In genomic region chr4:140267835-140268234, GRCm38 (mm10) we compare ENCODE assay signal across 28 mouse cellular contexts. TPM values are rescaled to one million over a fixed set of nuclear protein-coding genes. Genes with fewer than 3 reads are reported as not detected.
DNase-seq lines count a peak whose midpoint lies in the region; ATAC-seq and TF ChIP-seq lines count a peak whose summit lies in the region.
"Had no signal": no experiment of that assay in that cellular context is flagged by ENCODE, and none has a peak within 500 bp of the region (broad histone marks: within the 10 kb centered on the region; RNA-seq: fewer than 3 reads in every experiment).

No protein-coding gene starts in this region.

- 75% methylated on average over 9 of the region's 9 CpGs for WGBS in forebrain, embryonic 10.5 days
- WGBS in forebrain, postnatal 0 days, result 26% methylated on average over 9 of the region's 9 CpGs
- 59% methylated on average over 9 of the region's 9 CpGs for WGBS in neural tube, embryonic 15.5 days
- 31% methylated on average over 9 of the region's 9 CpGs for WGBS in midbrain, embryonic 13.5 days
- WGBS in hindbrain, embryonic 11.5 days, result 71% methylated on average over 9 of the region's 9 CpGs

- H3K27ac ChIP-seq in forebrain, embryonic 10.5 days, result peak overlapping the region; percentile 63
- no peak overlapping the region for H3K27ac ChIP-seq in forebrain, postnatal 0 days (ENCODE audit: low read depth, low read length)
- 0 out of 2 replicates have a peak overlapping the region, but pooled peaks have one; percentile 3 for H3K27ac ChIP-seq in neural tube, embryonic 15.5 days (replicated peaks)
- H3K27ac ChIP-seq in midbrain, embryonic 13.5 days, result peak overlapping the region; percentile 51; the same call in 1 of the 2 replicates
- no peak overlapping the region for H3K27ac ChIP-seq in hindbrain, embryonic 11.5 days (ENCODE audit: low read depth, low read length)
- H3K27ac ChIP-seq: embryonic facial prominence, embryonic 12.5 days; heart, embryonic 13.5 days; hindbrain, postnatal 0 days; intestine, embryonic 15.5 days; kidney, postnatal 0 days; liver, embryonic 12.5 days; stomach, embryonic 15.5 days had no signal

- no peaks in the 10 kb centered on the region for H3K36me3 ChIP-seq in forebrain, embryonic 10.5 days (replicated peaks)
- H3K36me3 ChIP-seq in forebrain, postnatal 0 days (ENCODE audit: insufficient read depth), result no peaks in the 10 kb centered on the region
- H3K36me3 ChIP-seq in neural tube, embryonic 15.5 days, result no peaks in the 10 kb centered on the region
- H3K36me3 ChIP-seq in midbrain, embryonic 13.5 days, result no peaks in the 10 kb centered on the region
- no peaks in the 10 kb centered on the region for H3K36me3 ChIP-seq in hindbrain, embryonic 11.5 days (ENCODE audit: control insufficient read depth, insufficient read depth, low read length)
- H3K36me3 ChIP-seq: embryonic facial prominence, embryonic 12.5 days; heart, embryonic 13.5 days; intestine, embryonic 15.5 days; liver, embryonic 12.5 days; stomach, embryonic 15.5 days had no signal

- ATAC-seq in forebrain, postnatal 0 days, result no peak
- ATAC-seq in neural tube, embryonic 15.5 days (ENCODE audit: low FRiP score), result no peak
- ATAC-seq in midbrain, embryonic 13.5 days, result peak; percentile 35; the same call in 1 of the 2 replicates
- no peak for ATAC-seq in hindbrain, embryonic 11.5 days (ENCODE audit: low FRiP score)
- ATAC-seq: hindbrain, postnatal 0 days; intestine, embryonic 15.5 days; liver, embryonic 12.5 days; liver, postnatal 0 days had no signal

- no peak overlapping the region for H3K9ac ChIP-seq in forebrain, postnatal 0 days
- no peak overlapping the region for H3K9ac ChIP-seq in neural tube, embryonic 15.5 days (replicated peaks)
- 0 out of 2 replicates have a peak overlapping the region, but pooled peaks have one; percentile 34 for H3K9ac ChIP-seq in midbrain, embryonic 13.5 days (replicated peaks)
- H3K9ac ChIP-seq in hindbrain, embryonic 11.5 days (ENCODE audit: low read depth, low read length), result no peak overlapping the region
- H3K9ac ChIP-seq: embryonic facial prominence, embryonic 12.5 days; heart, embryonic 13.5 days; intestine, embryonic 15.5 days; liver, embryonic 12.5 days; liver, postnatal 0 days; stomach, embryonic 15.5 days had no signal

- no peak overlapping the region for H3K4me2 ChIP-seq in forebrain, postnatal 0 days (ENCODE audit: low read depth)
- H3K4me2 ChIP-seq in neural tube, embryonic 15.5 days, result no peak overlapping the region
- no peak overlapping the region for H3K4me2 ChIP-seq in midbrain, embryonic 13.5 days (replicated peaks)
- H3K4me2 ChIP-seq in hindbrain, embryonic 11.5 days (replicated peaks; ENCODE audit: low read depth, low read length), result no peak overlapping the region
- H3K4me2 ChIP-seq: embryonic facial prominence, embryonic 12.5 days; heart, embryonic 13.5 days; intestine, embryonic 15.5 days; liver, embryonic 12.5 days; stomach, embryonic 15.5 days had no signal

- peaks cover 8% of the 10 kb centered on the region; the same call in 1 of the 2 replicates for H3K9me3 ChIP-seq in forebrain, embryonic 10.5 days
- no peaks in the 10 kb centered on the region for H3K9me3 ChIP-seq in forebrain, postnatal 0 days (ENCODE audit: low read length)
- H3K9me3 ChIP-seq in neural tube, embryonic 15.5 days (replicated peaks), result no peaks in the 10 kb centered on the region
- H3K9me3 ChIP-seq in midbrain, embryonic 13.5 days, result 0 out of 2 replicates have a peak, but pooled peaks cover 5% of the 10 kb centered on the region
- no peaks in the 10 kb centered on the region for H3K9me3 ChIP-seq in hindbrain, embryonic 11.5 days (ENCODE audit: control insufficient read depth, low read length)
- H3K9me3 ChIP-seq: embryonic facial prominence, embryonic 12.5 days; intestine, embryonic 15.5 days; stomach, embryonic 15.5 days had no signal

- no peak for DNase-seq in forebrain, embryonic 10.5 days (ENCODE audit: extremely low spot score, low spot score)
- no peak for DNase-seq in forebrain, postnatal 0 days
- DNase-seq in neural tube, embryonic 10.5 days (ENCODE audit: extremely low spot score, low spot score), result no peak
- no peak for DNase-seq in hindbrain, embryonic 11.5 days (ENCODE audit: low spot score)
- no peak for DNase-seq in frontal cortex, postnatal 10 days (ENCODE audit: low spot score in 2 of 2)
- DNase-seq: adrenal gland, postnatal 25 days; B cell, adult 2 months; gastrocnemius, postnatal 10 days; heart, postnatal 10 days; kidney, adult 8-10 months; kidney, postnatal 4 days; left cerebral cortex, postnatal 4 days; liver, postnatal 0 days; lung, postnatal 4 days; right cerebral cortex, postnatal 25 days had no signal

- no peak overlapping the region for H3K4me3 ChIP-seq in forebrain, embryonic 10.5 days
- no peak overlapping the region for H3K4me3 ChIP-seq in forebrain, postnatal 0 days (ENCODE audit: low read depth, low read length)
- no peak overlapping the region for H3K4me3 ChIP-seq in neural tube, embryonic 15.5 days (replicated peaks)
- H3K4me3 ChIP-seq in midbrain, embryonic 13.5 days (replicated peaks), result no peak overlapping the region
- no peak overlapping the region for H3K4me3 ChIP-seq in hindbrain, embryonic 11.5 days (ENCODE audit: low read depth, low read length)
- H3K4me3 ChIP-seq: embryonic facial prominence, embryonic 12.5 days; heart, embryonic 13.5 days; intestine, embryonic 15.5 days; liver, embryonic 12.5 days; megakaryocyte, embryonic 14.5 days; stomach, embryonic 15.5 days had no signal

- peaks cover 51% of the 10 kb centered on the region for H3K4me1 ChIP-seq in forebrain, embryonic 10.5 days
- no peaks in the 10 kb centered on the region for H3K4me1 ChIP-seq in forebrain, postnatal 0 days (ENCODE audit: insufficient read depth)
- H3K4me1 ChIP-seq in neural tube, embryonic 15.5 days, result peaks cover 17% of the 10 kb centered on the region
- H3K4me1 ChIP-seq in midbrain, embryonic 13.5 days (replicated peaks), result peaks cover 48% of the 10 kb centered on the region
- no peaks in the 10 kb centered on the region; the same call in 1 of the 2 replicates for H3K4me1 ChIP-seq in hindbrain, embryonic 11.5 days (replicated peaks; ENCODE audit: control insufficient read depth, insufficient read depth, low read length)
- H3K4me1 ChIP-seq: embryonic facial prominence, embryonic 12.5 days; heart, embryonic 13.5 days; intestine, embryonic 15.5 days; liver, embryonic 12.5 days; megakaryocyte, embryonic 14.5 days; stomach, embryonic 15.5 days had no signal

- no peak for TF ChIP-seq CTCF in forebrain, postnatal 0 days (IDR thresholded peaks at IDR 0.05; ENCODE audit: low read depth)

- H3K27me3 ChIP-seq in forebrain, embryonic 10.5 days (ENCODE audit: poor library complexity, severe bottlenecking), result no peaks in the 10 kb centered on the region
- H3K27me3 ChIP-seq in forebrain, postnatal 0 days (ENCODE audit: insufficient read depth, low read length), result no peaks in the 10 kb centered on the region
- no peaks in the 10 kb centered on the region for H3K27me3 ChIP-seq in neural tube, embryonic 15.5 days (replicated peaks)
- H3K27me3 ChIP-seq in midbrain, embryonic 13.5 days, result peaks cover 7% of the 10 kb centered on the region; the same call in 1 of the 2 replicates
- H3K27me3 ChIP-seq in hindbrain, embryonic 11.5 days (ENCODE audit: control insufficient read depth, insufficient read depth, low read length), result no peaks in the 10 kb centered on the region
- H3K27me3 ChIP-seq: embryonic facial prominence, embryonic 12.5 days; heart, embryonic 13.5 days; intestine, embryonic 15.5 days; liver, embryonic 12.5 days; megakaryocyte, embryonic 14.5 days; stomach, embryonic 15.5 days had no signal

RNA-seq across cellular contexts. Expression of gene Igsf21, which starts 21.3 kb away (rescaled TPM):
- polyA plus RNA-seq in forebrain, embryonic 10.5 days (2016; fragmentation: Nextera tagmentation; extraction: Ambion mirVana), result 3.8 and 4.6 TPM in 2 replicates
- total RNA-seq in forebrain, postnatal 0 days (2014; rRNA removed), result 68.5 and 78.5 TPM in 2 replicates
- 108 and 117 TPM in 2 replicates for polyA plus RNA-seq in forebrain, postnatal 0 days (2015; fragmentation: Nextera tagmentation; extraction: Ambion mirVana)
- polyA plus RNA-seq in neural tube, embryonic 15.5 days (2015; fragmentation: Nextera tagmentation; extraction: Ambion mirVana), result 99.6 and 116 TPM in 2 replicates
- 57.0 and 58.9 TPM in 2 replicates for polyA plus RNA-seq in midbrain, embryonic 13.5 days (2015; fragmentation: Nextera tagmentation; extraction: Ambion mirVana)
- 8.1 and 9.4 TPM in 2 replicates for polyA plus RNA-seq in hindbrain, embryonic 11.5 days (2014; fragmentation: Nextera tagmentation; extraction: Ambion mirVana)
- total RNA-seq: hematopoietic stem cell, adult 5-6 weeks; monocyte, adult 5-6 weeks; neutrophil, adult 5-6 weeks had no signal
- polyA plus RNA-seq: liver, postnatal 0 days had no signal

Comparison
In these comparisons a context has a peak if more than half of its experiments do, and no peak if none do; other contexts are left out.
1. H3K27ac ChIP-seq: peak in forebrain, embryonic 10.5 days (single experiment), neural tube, embryonic 15.5 days (single experiment) and midbrain, embryonic 13.5 days (single experiment); none in forebrain, postnatal 0 days (single experiment) and hindbrain, embryonic 11.5 days (single experiment).